Mouse (Mus musculus) erythroblast, embryonic 14.5 days (primary cell): Measurements from ENCODE around the gene E2f6. TPM values are rescaled to one million over a fixed set of nuclear protein-coding genes. Genes with fewer than 3 reads are reported as not detected.

Experiments used
- H3K27me3 ChIP-seq: 2 replicates; pipeline ENCODE4 v1.6.1; 2012; ENCODE audit warnings: inconsistent platforms; ENCODE audit not compliant: control insufficient read depth
- H3K36me3 ChIP-seq: 2 replicates; pipeline ENCODE4 v1.6.1; 2012; ENCODE audit warnings: mild to moderate bottlenecking, inconsistent platforms; ENCODE audit not compliant: control insufficient read depth
- H3K4me1 ChIP-seq: 2 replicates; pipeline ENCODE4 v1.6.1; 2012; ENCODE audit warnings: inconsistent platforms; ENCODE audit not compliant: control insufficient read depth
- H3K4me3 ChIP-seq: replicated peaks from 2 replicates; pipeline ENCODE3; 2012; ENCODE audit warnings: moderate library complexity, mild to moderate bottlenecking, inconsistent platforms
- H3K9me3 ChIP-seq: 2 replicates; pipeline ENCODE4 v1.6.1; 2012; ENCODE audit warnings: low read length, inconsistent platforms, mixed read lengths; ENCODE audit not compliant: control insufficient read depth
- GATA1 ChIP-seq: IDR thresholded peaks from 2 replicates; pipeline ENCODE4 v1.6.1; 2012; ENCODE audit warnings: low read length, inconsistent platforms, mixed read lengths
- TAL1 ChIP-seq: IDR thresholded peaks from 3 replicates; pipeline ENCODE4 v1.6.1; 2012; ENCODE audit warnings: low read length, inconsistent platforms, mixed read lengths
- polyA plus RNA-seq: library from polyadenylated mRNA; stranded (reverse); fragments of >175 nt; gene quantifications from 2 replicates; pipeline ENCODE4 v1.2.3, GENCODE M21; 2012

E2f6 gene
- polyA plus RNA-seq, 1 experiment, result 0.53 TPM

DNA sequence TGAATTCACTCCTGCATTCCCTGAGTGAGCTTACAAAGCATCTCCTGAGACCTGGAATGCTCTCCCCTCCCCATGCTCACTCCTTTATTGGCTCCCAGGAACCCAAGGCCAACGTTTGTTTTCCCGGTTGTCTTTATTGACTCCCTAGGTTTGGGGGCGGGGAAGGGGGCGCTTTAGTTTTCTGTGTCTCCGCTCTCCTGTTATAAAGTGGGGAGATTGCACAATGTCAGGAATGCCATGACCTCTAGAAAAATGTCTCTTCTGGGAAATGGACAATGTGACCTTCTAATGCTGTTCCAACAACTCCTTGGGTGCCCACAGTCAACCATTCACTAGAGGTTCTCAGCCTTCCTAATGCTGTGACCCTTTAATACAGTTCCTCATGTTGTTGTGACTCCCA lies 32.2 kb upstream of the E2f6 start:
- no peak for TF ChIP-seq TAL1
- no peaks in the 10 kb centered on the region for H3K27me3 ChIP-seq
- H3K4me1 ChIP-seq, result no peaks in the 10 kb centered on the region
- no peaks in the 10 kb centered on the region for H3K36me3 ChIP-seq
- no peaks in the 10 kb centered on the region for H3K9me3 ChIP-seq
- H3K4me3 ChIP-seq, result no peak overlapping the region

DNA sequence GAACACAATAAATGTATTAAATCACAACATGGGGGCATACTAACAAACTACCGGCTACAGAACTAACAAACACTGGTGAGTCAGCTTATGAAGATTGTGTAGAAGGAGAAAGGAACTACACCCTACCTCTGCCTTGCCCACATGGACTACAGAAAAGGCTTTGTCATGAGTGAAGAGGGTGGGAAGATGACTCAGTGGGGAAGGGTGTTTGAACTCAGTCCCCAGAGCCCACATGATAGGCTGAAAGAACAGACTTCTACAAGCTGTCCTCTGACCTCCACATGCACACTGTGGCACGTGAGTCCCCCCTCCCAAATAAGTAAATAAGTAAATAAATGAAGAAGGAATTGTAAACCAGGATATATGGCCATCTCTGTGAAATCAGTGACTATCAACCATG lies 31.6 kb upstream of the E2f6 start:
- TF ChIP-seq GATA1, result no peak
- no peaks in the 10 kb centered on the region for H3K27me3 ChIP-seq
- H3K36me3 ChIP-seq, result no peaks in the 10 kb centered on the region
- H3K4me1 ChIP-seq, result no peaks in the 10 kb centered on the region
- H3K4me3 ChIP-seq, result no peak overlapping the region
- no peaks in the 10 kb centered on the region for H3K9me3 ChIP-seq

DNA sequence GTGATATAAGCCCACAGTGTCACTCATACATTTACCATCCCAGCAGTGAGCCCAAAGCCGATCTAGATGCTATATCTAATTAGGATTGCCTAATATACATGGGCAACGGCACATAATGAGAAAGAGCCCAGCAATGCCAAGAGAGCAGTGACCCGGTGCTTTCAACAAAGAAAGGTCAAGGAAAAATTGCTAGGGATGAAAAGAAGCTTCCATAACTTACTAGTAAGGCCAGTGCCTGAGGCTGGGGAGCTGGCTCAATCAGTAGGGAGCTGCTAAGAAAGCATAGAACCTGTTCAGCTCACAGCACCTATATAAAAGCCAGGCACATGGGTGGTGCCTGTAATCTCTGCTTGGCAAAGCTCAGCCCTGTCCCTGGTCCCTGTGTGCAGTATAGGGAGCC lies 30.4 kb upstream of the E2f6 start:
- TF ChIP-seq GATA1 (no peak), TAL1 (no peak)
- no peaks in the 10 kb centered on the region for H3K4me1 ChIP-seq
- H3K36me3 ChIP-seq, result no peaks in the 10 kb centered on the region
- no peaks in the 10 kb centered on the region for H3K9me3 ChIP-seq
- no peak overlapping the region for H3K4me3 ChIP-seq
- H3K27me3 ChIP-seq, result no peaks in the 10 kb centered on the region

DNA sequence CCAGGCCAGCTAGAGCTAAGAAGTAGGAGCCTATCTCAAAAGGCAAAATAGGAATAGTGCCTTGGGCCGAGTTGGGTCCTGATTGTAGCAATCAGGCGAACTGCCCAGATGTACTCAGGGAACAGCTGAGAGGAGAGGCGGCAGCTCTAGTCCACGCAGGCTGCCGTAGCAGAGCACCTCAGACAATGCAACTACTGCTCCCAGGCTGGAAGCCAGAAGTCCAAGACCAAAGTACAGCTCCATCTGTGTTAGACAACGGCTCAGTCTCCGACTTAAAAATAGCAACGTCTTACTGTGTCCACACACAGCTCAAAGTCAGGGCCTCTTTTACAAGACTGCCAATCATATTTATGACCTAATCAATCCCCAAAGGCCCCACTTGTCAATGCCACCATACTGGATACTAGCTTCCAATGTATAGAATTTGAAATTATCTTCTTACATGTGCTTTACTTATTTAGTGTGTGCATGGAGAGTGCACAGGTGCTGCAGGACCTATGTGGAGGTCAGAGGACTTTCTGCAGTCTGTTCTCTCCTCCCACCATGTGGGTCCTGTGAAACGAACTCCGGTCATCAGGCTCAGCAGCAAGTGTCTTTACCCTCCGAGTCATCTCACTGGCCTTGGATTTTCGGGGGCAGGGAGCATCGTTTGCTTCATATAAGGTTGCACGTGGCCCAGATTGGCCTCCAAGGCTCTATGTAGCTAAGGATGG lies 29.6 kb upstream of the E2f6 start:
- H3K9me3 ChIP-seq, result no peaks in the 10 kb centered on the region
- H3K36me3 ChIP-seq, result no peaks in the 10 kb centered on the region
- no peak overlapping the region for H3K4me3 ChIP-seq
- TF ChIP-seq TAL1 (no peak), GATA1 (no peak)
- no peaks in the 10 kb centered on the region for H3K27me3 ChIP-seq
- H3K4me1 ChIP-seq, result no peaks in the 10 kb centered on the region

DNA sequence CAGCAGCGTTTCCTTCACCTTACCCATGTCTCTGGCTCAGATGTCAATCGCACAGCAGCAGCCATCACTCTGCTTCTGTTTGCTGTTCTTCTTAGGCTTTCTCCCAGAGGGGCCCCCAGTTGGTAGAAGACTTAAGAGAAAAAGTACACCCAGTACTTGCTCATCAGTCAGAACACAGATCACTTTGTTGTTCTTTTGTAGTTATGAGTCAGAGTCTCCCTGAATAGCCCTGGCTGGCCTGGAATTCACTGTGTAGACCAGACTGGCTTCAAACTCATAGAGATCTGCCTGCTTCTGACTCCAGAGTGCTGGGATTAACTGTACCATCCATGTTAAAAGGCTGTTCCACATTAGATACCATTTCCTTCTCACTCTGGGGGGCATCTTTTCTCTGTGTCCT lies 22.2 kb upstream of the E2f6 start:
- Histone ChIP-seq H3K36me3 (no peaks in the 10 kb centered on the region), H3K27me3 (no peaks in the 10 kb centered on the region), H3K4me1 (no peaks in the 10 kb centered on the region), H3K4me3 (no peak overlapping the region), H3K9me3 (no peaks in the 10 kb centered on the region)
- TF ChIP-seq GATA1 (no peak), TAL1 (no peak)

DNA sequence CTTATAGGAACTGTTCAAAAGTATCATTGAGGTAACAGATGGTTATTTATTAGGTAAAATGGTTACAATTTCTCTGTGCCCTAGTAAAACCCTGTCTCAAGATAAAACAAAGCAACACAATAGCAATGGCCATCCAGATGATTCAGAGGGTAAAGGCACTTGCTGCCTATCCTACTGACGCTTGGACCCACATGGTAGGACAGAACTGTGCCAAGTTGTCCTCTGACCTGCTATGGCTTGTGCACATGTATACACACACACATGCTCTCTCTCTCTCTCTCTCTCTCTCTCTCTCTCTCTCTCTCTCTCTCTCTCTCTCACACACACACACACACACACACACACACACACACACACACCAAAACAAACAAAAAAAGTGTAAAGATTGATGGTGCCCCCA lies 21.6 kb upstream of the E2f6 start:
- no peaks in the 10 kb centered on the region for H3K4me1 ChIP-seq
- H3K27me3 ChIP-seq, result no peaks in the 10 kb centered on the region
- H3K36me3 ChIP-seq, result no peaks in the 10 kb centered on the region
- H3K4me3 ChIP-seq, result no peak overlapping the region
- no peak for TF ChIP-seq TAL1
- TF ChIP-seq GATA1, result no peak
- H3K9me3 ChIP-seq, result no peaks in the 10 kb centered on the region

DNA sequence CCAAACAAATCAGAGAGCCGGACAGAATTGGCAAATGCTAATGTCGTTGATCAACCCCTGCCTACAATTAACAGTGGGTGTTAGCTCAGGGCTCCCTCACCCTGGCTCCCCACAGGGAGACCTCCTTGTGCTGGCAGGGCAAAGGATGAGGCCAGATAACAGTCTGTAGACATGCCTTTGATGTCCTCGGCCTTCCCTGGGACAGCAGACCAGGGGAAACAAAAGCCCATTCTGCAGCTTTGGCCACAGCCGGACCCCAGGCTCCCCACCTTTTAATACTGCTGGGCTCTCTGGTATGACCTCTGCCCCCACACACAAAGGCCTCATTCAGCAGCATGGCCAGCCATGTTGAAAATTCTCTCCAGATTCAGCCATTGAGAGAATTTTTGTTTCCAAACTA lies 21.0 kb upstream of the E2f6 start:
- TF ChIP-seq GATA1, result no peak
- TF ChIP-seq TAL1, result no peak
- Histone ChIP-seq H3K36me3 (no peaks in the 10 kb centered on the region), H3K4me1 (no peaks in the 10 kb centered on the region), H3K9me3 (no peaks in the 10 kb centered on the region), H3K4me3 (no peak overlapping the region), H3K27me3 (no peaks in the 10 kb centered on the region)

DNA sequence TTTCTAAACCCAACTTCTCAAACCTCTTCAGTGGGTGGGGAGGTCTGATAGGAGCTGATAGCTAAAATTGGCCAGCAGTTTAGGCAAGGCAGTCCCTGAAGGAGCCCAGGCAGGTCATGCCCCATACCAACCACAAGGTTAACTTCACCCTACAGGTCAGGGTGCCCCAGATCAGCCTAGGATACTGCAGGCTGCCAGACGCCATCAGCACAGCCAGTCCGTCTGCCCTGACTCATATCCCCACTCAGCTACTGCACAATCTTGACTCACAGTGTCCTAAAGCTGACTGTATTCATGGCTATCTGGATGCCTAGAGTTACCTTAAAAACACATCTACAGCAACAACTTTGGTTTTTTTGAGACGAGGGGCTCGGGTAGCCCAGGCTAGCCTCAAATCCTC lies 20.3 kb upstream of the E2f6 start:
- no peak for TF ChIP-seq GATA1
- TF ChIP-seq TAL1, result no peak
- no peaks in the 10 kb centered on the region for H3K9me3 ChIP-seq
- H3K36me3 ChIP-seq, result no peaks in the 10 kb centered on the region
- H3K4me3 ChIP-seq, result no peak overlapping the region
- H3K27me3 ChIP-seq, result no peaks in the 10 kb centered on the region
- no peaks in the 10 kb centered on the region for H3K4me1 ChIP-seq

DNA sequence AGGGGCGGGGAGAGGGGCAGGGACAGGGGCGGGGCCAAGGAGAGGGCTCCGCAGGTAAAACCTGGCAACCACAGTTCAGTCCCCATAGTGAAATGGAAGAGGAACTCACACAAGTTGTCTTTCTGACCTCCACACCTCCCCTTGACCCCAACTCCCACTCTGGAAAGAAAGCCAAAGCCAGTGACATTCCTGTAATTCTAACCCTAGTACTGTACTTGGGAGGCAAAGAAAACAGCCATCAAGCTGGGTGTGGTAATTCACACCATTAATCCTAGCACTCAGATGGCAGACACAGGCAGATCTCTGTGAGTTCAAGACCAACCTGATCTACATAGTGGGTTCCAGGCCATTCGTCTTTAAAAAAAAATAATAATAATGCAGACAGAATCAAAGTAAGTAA lies 17.4 kb upstream of the E2f6 start:
- no peaks in the 10 kb centered on the region for H3K4me1 ChIP-seq
- no peaks in the 10 kb centered on the region for H3K9me3 ChIP-seq
- H3K27me3 ChIP-seq, result no peaks in the 10 kb centered on the region
- no peaks in the 10 kb centered on the region for H3K36me3 ChIP-seq
- TF ChIP-seq GATA1 (no peak), TAL1 (no peak)
- no peak overlapping the region for H3K4me3 ChIP-seq

DNA sequence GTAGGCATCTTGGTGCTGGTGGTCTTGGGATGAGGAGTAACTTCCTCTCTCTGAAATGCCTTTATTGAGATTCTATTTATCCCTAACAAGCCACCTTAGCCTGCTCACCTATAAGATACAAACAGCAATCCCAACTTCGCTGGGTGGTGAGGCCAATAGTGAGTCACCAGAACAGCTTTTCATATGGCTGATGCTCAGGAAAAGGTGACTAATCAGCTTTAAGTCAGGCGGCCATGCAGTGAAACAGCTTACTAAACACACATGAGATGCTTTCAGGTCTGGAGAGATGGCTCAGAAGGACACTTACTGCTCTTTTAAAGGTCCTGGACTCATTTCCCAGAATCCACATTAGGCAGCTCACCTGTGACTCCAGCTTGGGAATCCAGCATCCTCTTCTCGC lies 15.0 kb upstream of the E2f6 start:
- no peak for TF ChIP-seq GATA1
- H3K36me3 ChIP-seq, result no peaks in the 10 kb centered on the region
- no peaks in the 10 kb centered on the region for H3K9me3 ChIP-seq
- H3K4me1 ChIP-seq, result no peaks in the 10 kb centered on the region
- no peak overlapping the region for H3K4me3 ChIP-seq
- peaks cover 21% of the 10 kb centered on the region for H3K27me3 ChIP-seq
